Mouse (Mus musculus): Measurements from ENCODE around the gene Snx4. TPM values are rescaled to one million over a fixed set of nuclear protein-coding genes. Genes with fewer than 3 reads are reported as not detected.

The Snx4 gene
- polyA plus RNA-seq, 1 experiment = 65.9 TPM

- Histone ChIP-seq H3K27ac (ENCODE audit: insufficient read depth, low read depth, low read length) (no peak overlapping the region), H3K4me3 (ENCODE audit: insufficient read depth, low read length) (no peak overlapping the region), H3K4me1 (ENCODE audit: control insufficient read depth, insufficient read depth, low read length) (no peaks in the 10 kb centered on the region)
- TF ChIP-seq CTCF (IDR thresholded peaks at IDR 0.05; ENCODE audit: low read depth, low read length) (peak; percentile 72), POLR2A (IDR thresholded peaks at IDR 0.05; ENCODE audit: borderline replicate concordance, low read depth, low read length) (no peak)
Measured at GRCm38 (mm10) chr16:33337177-33337576, 85.9 kb downstream of the Snx4 start.

GRCm38 (mm10) chr16:33337681-33338080 is 86.4 kb downstream of the Snx4 start:
- Histone ChIP-seq H3K4me3 (ENCODE audit: insufficient read depth, low read length) (no peak overlapping the region), H3K4me1 (ENCODE audit: control insufficient read depth, insufficient read depth, low read length) (no peaks in the 10 kb centered on the region), H3K27ac (ENCODE audit: insufficient read depth, low read depth, low read length) (no peak overlapping the region)
- TF ChIP-seq CTCF (IDR thresholded peaks at IDR 0.05; ENCODE audit: low read depth, low read length) (no peak), POLR2A (IDR thresholded peaks at IDR 0.05; ENCODE audit: borderline replicate concordance, low read depth, low read length) (no peak)

DNA sequence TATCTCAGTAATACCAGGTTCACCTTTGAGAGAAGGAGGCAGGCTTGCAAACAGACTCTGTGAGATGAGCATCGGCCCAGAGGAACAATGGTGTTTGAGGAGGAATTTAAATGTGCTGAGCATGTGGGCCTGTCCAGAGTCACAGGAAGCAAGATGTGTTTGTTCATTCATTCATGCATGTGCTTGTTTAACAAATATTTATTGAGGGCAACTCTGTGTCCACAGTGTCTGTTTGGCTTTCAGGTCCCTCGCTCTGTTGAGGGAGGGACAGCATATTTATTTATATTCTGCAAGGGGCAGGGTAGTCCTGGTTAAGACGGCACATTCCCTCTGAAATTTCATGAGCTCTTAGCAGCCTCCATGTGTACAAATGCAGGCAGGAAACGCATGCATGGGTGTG is 87.2 kb downstream of the Snx4 start:
- Histone ChIP-seq H3K27ac (ENCODE audit: insufficient read depth, low read depth, low read length) (no peak overlapping the region), H3K4me1 (ENCODE audit: control insufficient read depth, insufficient read depth, low read length) (no peaks in the 10 kb centered on the region), H3K4me3 (ENCODE audit: insufficient read depth, low read length) (no peak overlapping the region)
- no peak for TF ChIP-seq CTCF (IDR thresholded peaks at IDR 0.05; ENCODE audit: low read depth, low read length)
- TF ChIP-seq POLR2A (IDR thresholded peaks at IDR 0.05; ENCODE audit: borderline replicate concordance, low read depth, low read length) = no peak

DNA sequence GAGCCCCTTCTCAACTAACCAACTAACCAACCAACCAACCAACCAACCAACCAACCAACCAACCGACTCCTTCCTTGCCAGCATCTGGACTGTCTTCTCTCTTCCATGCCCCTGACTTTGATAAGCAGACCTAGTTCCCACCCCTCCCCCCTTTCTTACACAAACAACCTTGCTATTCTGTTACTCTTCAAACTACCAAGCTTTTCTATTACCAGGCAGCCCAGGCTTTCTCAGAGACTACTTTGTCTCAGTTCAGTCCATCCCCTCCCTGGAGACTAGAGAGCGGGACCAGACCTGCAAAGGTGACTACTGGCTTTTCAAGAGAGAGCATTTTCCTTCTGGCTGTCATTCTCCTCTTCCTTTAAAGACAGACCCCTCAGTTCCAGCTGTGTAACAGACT is 88.2 kb downstream of the Snx4 start:
- no peaks in the 10 kb centered on the region for H3K4me1 ChIP-seq (ENCODE audit: control insufficient read depth, insufficient read depth, low read length)
- TF ChIP-seq POLR2A (IDR thresholded peaks at IDR 0.05; ENCODE audit: borderline replicate concordance, low read depth, low read length) (no peak), CTCF (IDR thresholded peaks at IDR 0.05; ENCODE audit: low read depth, low read length) (no peak)
- H3K4me3 ChIP-seq (ENCODE audit: insufficient read depth, low read length) = no peak overlapping the region
- no peak overlapping the region for H3K27ac ChIP-seq (ENCODE audit: insufficient read depth, low read depth, low read length)

DNA sequence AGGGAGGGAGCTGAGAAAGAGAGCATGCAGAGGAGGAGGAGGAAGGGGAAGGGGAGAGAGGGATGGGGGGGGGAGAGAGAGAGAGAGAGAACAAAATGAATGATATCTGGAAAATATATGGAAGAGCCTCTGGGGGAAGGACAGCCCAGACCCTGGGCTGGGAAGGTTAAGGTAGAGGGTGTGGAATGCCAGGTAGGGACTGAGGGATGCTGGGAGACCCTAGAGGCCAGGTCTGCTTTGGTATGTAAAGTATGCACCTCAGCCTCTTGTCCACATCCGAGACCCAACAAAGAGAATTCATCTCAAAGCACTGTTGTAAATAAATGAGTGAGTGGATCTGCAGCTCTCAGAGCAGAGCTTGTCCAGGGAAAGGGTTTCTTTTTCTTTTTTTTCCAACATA is 91.1 kb downstream of the Snx4 start:
- TF ChIP-seq POLR2A (IDR thresholded peaks at IDR 0.05; ENCODE audit: borderline replicate concordance, low read depth, low read length) = no peak
- no peak for TF ChIP-seq CTCF (IDR thresholded peaks at IDR 0.05; ENCODE audit: low read depth, low read length)
- Histone ChIP-seq H3K4me1 (ENCODE audit: control insufficient read depth, insufficient read depth, low read length) (peaks cover 21% of the 10 kb centered on the region), H3K27ac (ENCODE audit: insufficient read depth, low read depth, low read length) (no peak overlapping the region), H3K4me3 (ENCODE audit: insufficient read depth, low read length) (no peak overlapping the region)

GRCm38 (mm10) chr16:33343106-33343505 is 91.9 kb downstream of the Snx4 start:
- no peak overlapping the region for H3K4me3 ChIP-seq (ENCODE audit: insufficient read depth, low read length)
- TF ChIP-seq CTCF (IDR thresholded peaks at IDR 0.05; ENCODE audit: low read depth, low read length) (no peak), POLR2A (IDR thresholded peaks at IDR 0.05; ENCODE audit: borderline replicate concordance, low read depth, low read length) (no peak)
- H3K27ac ChIP-seq (ENCODE audit: insufficient read depth, low read depth, low read length) = no peak overlapping the region
- H3K4me1 ChIP-seq (ENCODE audit: control insufficient read depth, insufficient read depth, low read length) = peaks cover 27% of the 10 kb centered on the region

GRCm38 (mm10) chr16:33343601-33344000 is 92.4 kb downstream of the Snx4 start:
- Histone ChIP-seq H3K27ac (ENCODE audit: insufficient read depth, low read depth, low read length) (no peak overlapping the region), H3K4me1 (ENCODE audit: control insufficient read depth, insufficient read depth, low read length) (peaks cover 28% of the 10 kb centered on the region), H3K4me3 (ENCODE audit: insufficient read depth, low read length) (no peak overlapping the region)
- TF ChIP-seq CTCF (IDR thresholded peaks at IDR 0.05; ENCODE audit: low read depth, low read length) (no peak), POLR2A (IDR thresholded peaks at IDR 0.05; ENCODE audit: borderline replicate concordance, low read depth, low read length) (no peak)

DNA sequence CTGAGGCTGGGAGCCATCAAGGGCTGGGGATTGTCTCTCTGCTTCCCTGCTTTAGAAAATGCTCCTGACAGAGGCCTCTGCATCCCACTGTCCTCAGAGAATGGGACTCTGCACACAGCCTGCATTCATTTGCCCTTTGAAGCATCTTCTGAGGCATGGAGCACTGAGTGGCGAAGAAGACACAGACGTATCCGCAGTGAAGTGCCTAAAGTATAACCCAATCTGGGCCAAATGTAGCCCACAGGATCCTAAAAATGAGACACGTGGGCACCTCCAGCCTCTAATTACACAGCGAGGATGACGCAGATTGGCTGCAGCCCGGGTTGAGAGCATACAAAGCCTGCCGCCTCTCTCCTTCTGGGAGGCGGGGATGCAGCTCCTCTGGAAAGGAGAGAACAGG is 93.1 kb downstream of the Snx4 start:
- Histone ChIP-seq H3K27ac (ENCODE audit: insufficient read depth, low read depth, low read length) (no peak overlapping the region), H3K4me1 (ENCODE audit: control insufficient read depth, insufficient read depth, low read length) (peaks cover 28% of the 10 kb centered on the region), H3K4me3 (ENCODE audit: insufficient read depth, low read length) (no peak overlapping the region)
- TF ChIP-seq CTCF (IDR thresholded peaks at IDR 0.05; ENCODE audit: low read depth, low read length) = no peak
- no peak for TF ChIP-seq POLR2A (IDR thresholded peaks at IDR 0.05; ENCODE audit: borderline replicate concordance, low read depth, low read length)

DNA sequence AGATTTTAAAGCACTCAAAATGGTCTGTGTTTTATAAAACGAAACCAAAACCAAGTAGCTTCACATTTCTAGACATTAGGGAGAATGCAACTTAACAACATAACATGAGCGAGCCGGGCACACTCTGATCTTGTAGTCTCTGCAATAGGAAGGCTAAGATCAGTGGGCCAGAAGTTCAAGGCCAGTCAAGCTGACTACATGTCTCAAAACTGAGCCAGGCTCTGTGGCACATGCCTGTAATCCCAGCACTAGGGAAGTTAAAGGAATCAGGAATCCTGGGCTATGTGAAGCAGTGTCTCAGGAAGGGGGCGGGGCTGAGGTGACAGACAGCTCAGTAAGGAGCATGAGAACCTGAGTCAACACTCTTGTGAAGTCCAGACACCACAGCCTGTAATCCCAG is 93.6 kb downstream of the Snx4 start:
- Histone ChIP-seq H3K4me1 (ENCODE audit: control insufficient read depth, insufficient read depth, low read length) (peaks cover 28% of the 10 kb centered on the region), H3K4me3 (ENCODE audit: insufficient read depth, low read length) (no peak overlapping the region), H3K27ac (ENCODE audit: insufficient read depth, low read depth, low read length) (0 out of 2 replicates have a peak overlapping the region, but pooled peaks have one; percentile 4)
- TF ChIP-seq CTCF (IDR thresholded peaks at IDR 0.05; ENCODE audit: low read depth, low read length) (no peak), POLR2A (IDR thresholded peaks at IDR 0.05; ENCODE audit: borderline replicate concordance, low read depth, low read length) (no peak)

GRCm38 (mm10) chr16:33346376-33346775 is 95.1 kb downstream of the Snx4 start:
- Histone ChIP-seq H3K4me1 (ENCODE audit: control insufficient read depth, insufficient read depth, low read length) (peaks cover 28% of the 10 kb centered on the region), H3K4me3 (ENCODE audit: insufficient read depth, low read length) (no peak overlapping the region), H3K27ac (ENCODE audit: insufficient read depth, low read depth, low read length) (no peak overlapping the region)
- TF ChIP-seq POLR2A (IDR thresholded peaks at IDR 0.05; ENCODE audit: borderline replicate concordance, low read depth, low read length) = no peak
- TF ChIP-seq CTCF (IDR thresholded peaks at IDR 0.05; ENCODE audit: low read depth, low read length) = no peak

DNA sequence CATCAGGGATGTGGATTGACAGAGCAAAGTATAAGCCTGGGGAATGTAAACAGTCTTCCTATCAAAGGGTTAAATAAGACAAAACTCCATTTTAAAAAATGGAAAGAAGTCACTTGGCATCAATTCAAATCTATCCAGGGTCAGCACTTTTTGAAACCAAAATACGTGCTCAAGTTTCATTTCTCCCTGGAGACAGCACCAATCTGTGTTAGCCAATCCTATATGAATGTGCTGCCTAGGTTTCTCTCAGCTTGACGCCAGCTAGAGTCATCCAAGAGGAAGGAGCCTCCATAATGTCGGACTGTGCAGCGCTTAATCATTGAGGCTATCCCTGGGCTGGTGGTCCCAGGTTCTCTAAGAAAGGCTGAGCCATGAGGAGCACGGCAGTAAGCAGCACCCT is 95.9 kb downstream of the Snx4 start:
- no peak for TF ChIP-seq CTCF (IDR thresholded peaks at IDR 0.05; ENCODE audit: low read depth, low read length)
- TF ChIP-seq POLR2A (IDR thresholded peaks at IDR 0.05; ENCODE audit: borderline replicate concordance, low read depth, low read length) = no peak
- peaks cover 28% of the 10 kb centered on the region for H3K4me1 ChIP-seq (ENCODE audit: control insufficient read depth, insufficient read depth, low read length)
- H3K4me3 ChIP-seq (ENCODE audit: insufficient read depth, low read length) = no peak overlapping the region
- H3K27ac ChIP-seq (ENCODE audit: insufficient read depth, low read depth, low read length) = peak overlapping the region; percentile 75

Other genes with a start within 250 kb of the Snx4 start
- 0.15 and 0.86 TPM in 2 replicates for gene Iqcg, start 195.2 kb upstream of the Snx4 start, polyA plus RNA-seq (2012; ENCODE audit: insufficient read depth, insufficient read length, missing spikeins)
- 1,252 and 1,407 TPM in 2 replicates for gene Rpl35a, start 195.0 kb upstream of the Snx4 start, polyA plus RNA-seq (2012; ENCODE audit: insufficient read depth, insufficient read length, missing spikeins)
- gene Lmln, start 188.9 kb upstream of the Snx4 start, polyA plus RNA-seq (2012; ENCODE audit: insufficient read depth, insufficient read length, missing spikeins) = 4.4 and 4.6 TPM in 2 replicates
- 44.6 and 49.1 TPM in 2 replicates for gene Osbpl11, start 66.4 kb upstream of the Snx4 start, polyA plus RNA-seq (2012; ENCODE audit: insufficient read depth, insufficient read length, missing spikeins)
- gene Zfp148, start 129.4 kb downstream of the Snx4 start, polyA plus RNA-seq (2012; ENCODE audit: insufficient read depth, insufficient read length, missing spikeins) = 31.9 and 34.3 TPM in 2 replicates

Measured in bone marrow macrophage, adult 2 months (primary cell).